ENCODE assay signal across 8 mouse cellular contexts in genomic region chr8:104394801-104395702, GRCm38 (mm10). TPM values are rescaled to one million over a fixed set of nuclear protein-coding genes. Genes with fewer than 3 reads are reported as not detected.
DNase-seq lines count a peak whose midpoint lies in the region; ATAC-seq and TF ChIP-seq lines count a peak whose summit lies in the region.

No protein-coding gene starts in this region.

- peaks cover 15% of the 10 kb centered on the region for H3K4me1 ChIP-seq in forebrain, embryonic 14.5 days (ENCODE audit: control insufficient read depth, insufficient read depth, low read length)
- H3K4me1 ChIP-seq in hindbrain, postnatal 0 days (ENCODE audit: insufficient read depth, low read length), result peaks cover 5% of the 10 kb centered on the region
- H3K4me1 ChIP-seq in limb, embryonic 11.5 days (ENCODE audit: control insufficient read depth, insufficient read depth, low read length), result peaks cover 15% of the 10 kb centered on the region
- H3K4me1 ChIP-seq in small intestine, adult 2 months (ENCODE audit: control insufficient read depth, insufficient read depth, insufficient read length, low read length), result peaks cover 12% of the 10 kb centered on the region

- H3K4me3 ChIP-seq in forebrain, embryonic 14.5 days (ENCODE audit: low read depth, low read length), result peak overlapping the region; percentile 77
- peak overlapping the region; percentile 90 for H3K4me3 ChIP-seq in hindbrain, postnatal 0 days (ENCODE audit: low read length)
- H3K4me3 ChIP-seq in limb, embryonic 11.5 days (ENCODE audit: low read depth, low read length), result peak overlapping the region; percentile 79
- peak overlapping the region; percentile 78 for H3K4me3 ChIP-seq in small intestine, adult 2 months (ENCODE audit: low read depth, low read length)

- no peak for DNase-seq in frontal cortex, postnatal 25 days (ENCODE audit: low spot score in 2 of 2)
- DNase-seq in forebrain, embryonic 14.5 days (ENCODE audit: low spot score), result peak; percentile 57
- DNase-seq in hindbrain, postnatal 0 days (ENCODE audit: low spot score), result peak; percentile 60
- DNase-seq in limb, embryonic 11.5 days (ENCODE audit: low spot score), result peak; percentile 64
- peak; percentile 38 for DNase-seq in mesoderm, embryonic 11.5 days (ENCODE audit: low read depth, low spot score)

- no peak for TF ChIP-seq CTCF in hindbrain, postnatal 0 days (IDR thresholded peaks at IDR 0.05; ENCODE audit: low read depth)
- 0 out of 2 replicates have a peak, but pooled peaks have one; percentile 6 for TF ChIP-seq CTCF in small intestine, adult 2 months (IDR thresholded peaks at IDR 0.05; ENCODE audit: extremely low read depth, insufficient read length, insufficient replicate concordance, low read depth, low read length)

- peak overlapping the region; percentile 68; the same call in 1 of the 2 replicates for H3K27ac ChIP-seq in forebrain, embryonic 14.5 days (ENCODE audit: low read depth, low read length)
- H3K27ac ChIP-seq in hindbrain, postnatal 0 days, result peak overlapping the region; percentile 86
- peak overlapping the region; percentile 76; the same call in 1 of the 2 replicates for H3K27ac ChIP-seq in limb, embryonic 11.5 days (replicated peaks; ENCODE audit: low read depth, low read length)
- H3K27ac ChIP-seq in small intestine, adult 2 months (ENCODE audit: insufficient read depth, low read depth, low read length), result peak overlapping the region; percentile 66

- no peak for TF ChIP-seq POLR2A in small intestine, adult 2 months (IDR thresholded peaks at IDR 0.05; ENCODE audit: low read depth, low read length)

- H3K9me3 ChIP-seq in forebrain, embryonic 14.5 days (replicated peaks; ENCODE audit: control insufficient read depth, low read length), result no peaks in the 10 kb centered on the region
- no peaks in the 10 kb centered on the region for H3K9me3 ChIP-seq in hindbrain, postnatal 0 days (ENCODE audit: low read length)
- no peaks in the 10 kb centered on the region for H3K9me3 ChIP-seq in limb, embryonic 11.5 days (ENCODE audit: control insufficient read depth, low read length)

- peak overlapping the region; percentile 87 for H3K9ac ChIP-seq in forebrain, embryonic 14.5 days (ENCODE audit: low read length)
- peak overlapping the region; percentile 92 for H3K9ac ChIP-seq in hindbrain, postnatal 0 days (replicated peaks; ENCODE audit: low read length)
- H3K9ac ChIP-seq in limb, embryonic 11.5 days (ENCODE audit: low read length), result peak overlapping the region; percentile 86

- WGBS in forebrain, embryonic 14.5 days, result under 1% methylated on average over 76 of the region's 82 CpGs
- under 1% methylated on average over 75 of the region's 82 CpGs for WGBS in hindbrain, postnatal 0 days
- WGBS in limb, embryonic 11.5 days, result under 1% methylated on average over 58 of the region's 82 CpGs
- under 1% methylated on average over 78 of the region's 82 CpGs for WGBS in small intestine, adult 2 months

- ATAC-seq in frontal cortex, adult (ENCODE audit: low TSS enrichment), result peak; percentile 62
- peak; percentile 78 for ATAC-seq in cerebellum, adult (ENCODE audit: insufficient number of reproducible peaks, low FRiP score, low TSS enrichment)
- peak; percentile 75 for ATAC-seq in forebrain, embryonic 14.5 days
- ATAC-seq in hindbrain, postnatal 0 days, result peak; percentile 79
- ATAC-seq in limb, embryonic 11.5 days (ENCODE audit: insufficient number of reproducible peaks, low FRiP score, low TSS enrichment, low read depth), result peak; percentile 74

- H3K4me2 ChIP-seq in forebrain, embryonic 14.5 days (ENCODE audit: low read length), result peak overlapping the region; percentile 94
- peak overlapping the region; percentile 76 for H3K4me2 ChIP-seq in hindbrain, postnatal 0 days (ENCODE audit: low read depth, low read length)
- peak overlapping the region; percentile 96 for H3K4me2 ChIP-seq in limb, embryonic 11.5 days (ENCODE audit: low read depth, severe bottlenecking)

- H3K36me3 ChIP-seq in forebrain, embryonic 14.5 days (ENCODE audit: control insufficient read depth, insufficient read depth, low read length), result no peaks in the 10 kb centered on the region
- H3K36me3 ChIP-seq in hindbrain, postnatal 0 days (ENCODE audit: insufficient read depth, low read length), result no peaks in the 10 kb centered on the region
- H3K36me3 ChIP-seq in limb, embryonic 11.5 days (ENCODE audit: control insufficient read depth, insufficient read depth, low read length), result no peaks in the 10 kb centered on the region
- no peaks in the 10 kb centered on the region for H3K36me3 ChIP-seq in small intestine, adult 2 months (ENCODE audit: control insufficient read depth, insufficient read depth, low read length)

- no peaks in the 10 kb centered on the region for H3K27me3 ChIP-seq in forebrain, embryonic 14.5 days (replicated peaks; ENCODE audit: control insufficient read depth, insufficient read depth, low read length)
- no peaks in the 10 kb centered on the region for H3K27me3 ChIP-seq in hindbrain, postnatal 0 days (ENCODE audit: insufficient read depth, low read length)
- H3K27me3 ChIP-seq in limb, embryonic 11.5 days (ENCODE audit: control insufficient read depth, insufficient read depth, low read length), result no peaks in the 10 kb centered on the region
- no peaks in the 10 kb centered on the region for H3K27me3 ChIP-seq in small intestine, adult 2 months (ENCODE audit: control insufficient read depth, insufficient read depth, low read length)

RNA-seq across cellular contexts. Expression of gene Cmtm4, which starts 0.6 kb away (rescaled TPM):
- polyA plus RNA-seq in forebrain, embryonic 14.5 days (2014; fragmentation: Nextera tagmentation; extraction: Ambion mirVana), result 3.5 and 3.7 TPM in 2 replicates
- 38.4 and 40.5 TPM in 2 replicates for total RNA-seq in hindbrain, postnatal 0 days (2014; rRNA removed)
- 2.7 and 2.9 TPM in 2 replicates for polyA plus RNA-seq in hindbrain, postnatal 0 days (2015; fragmentation: Nextera tagmentation; extraction: Ambion mirVana)
- polyA plus RNA-seq in limb, embryonic 11.5 days (2014; fragmentation: Nextera tagmentation; extraction: Ambion mirVana), result 2.9 and 4.1 TPM in 2 replicates
- 13.0 and 25.6 TPM in 2 replicates for polyA plus RNA-seq in small intestine, adult 2 months (2012; rRNA removed)

RNA-seq across cellular contexts. Expression of gene Dync1li2, which starts 47.8 kb away (rescaled TPM):
- 61.1 and 74.0 TPM in 2 replicates for polyA plus RNA-seq in forebrain, embryonic 14.5 days (2014; fragmentation: Nextera tagmentation; extraction: Ambion mirVana)
- total RNA-seq in hindbrain, postnatal 0 days (2014; rRNA removed), result 59.0 and 59.1 TPM in 2 replicates
- polyA plus RNA-seq in hindbrain, postnatal 0 days (2015; fragmentation: Nextera tagmentation; extraction: Ambion mirVana), result 71.1 and 73.9 TPM in 2 replicates
- polyA plus RNA-seq in limb, embryonic 11.5 days (2014; fragmentation: Nextera tagmentation; extraction: Ambion mirVana), result 59.0 and 59.3 TPM in 2 replicates
- 3.9 and 4.4 TPM in 2 replicates for polyA plus RNA-seq in small intestine, adult 2 months (2012; rRNA removed)

RNA-seq across cellular contexts. Expression of gene Cmtm3, which starts 55.8 kb away (rescaled TPM):
- 37.5 and 38.8 TPM in 2 replicates for polyA plus RNA-seq in forebrain, embryonic 14.5 days (2014; fragmentation: Nextera tagmentation; extraction: Ambion mirVana)
- total RNA-seq in hindbrain, postnatal 0 days (2014; rRNA removed), result 23.1 and 27.2 TPM in 2 replicates
- polyA plus RNA-seq in hindbrain, postnatal 0 days (2015; fragmentation: Nextera tagmentation; extraction: Ambion mirVana), result 41.9 and 42.6 TPM in 2 replicates
- 73.4 and 75.8 TPM in 2 replicates for polyA plus RNA-seq in limb, embryonic 11.5 days (2014; fragmentation: Nextera tagmentation; extraction: Ambion mirVana)
- polyA plus RNA-seq in small intestine, adult 2 months (2012; rRNA removed), result 21.3 and 23.8 TPM in 2 replicates

Comparison
In these comparisons a context has a peak if more than half of its experiments do, and no peak if none do; other contexts are left out.
1. DNase-seq: peak in forebrain, embryonic 14.5 days (single experiment), hindbrain, postnatal 0 days (single experiment), limb, embryonic 11.5 days (single experiment) and mesoderm, embryonic 11.5 days (single experiment); none in frontal cortex, postnatal 25 days (0 of 2).
2. RNA of gene Dync1li2, which starts 47.8 kb away (polyA plus RNA-seq): 71.1 to 73.9 TPM in hindbrain, postnatal 0 days, 61.1 to 74.0 TPM in forebrain, embryonic 14.5 days and 59.0 to 59.3 TPM in limb, embryonic 11.5 days; 3.9 to 4.4 TPM in small intestine, adult 2 months; every median in the first group is over 10 times any median in the second.
3. Peak in every context shown above with its lines, with median percentiles within 50 percentile points of each other: ATAC-seq, H3K27ac ChIP-seq, H3K4me2 ChIP-seq, H3K4me3 ChIP-seq and H3K9ac ChIP-seq.